ENCODE assay signal across 8 mouse cellular contexts in genomic region chr9:62345633-62346387, GRCm38 (mm10). TPM values are rescaled to one million over a fixed set of nuclear protein-coding genes. Genes with fewer than 3 reads are reported as not detected.
DNase-seq lines count a peak whose midpoint lies in the region; ATAC-seq lines count a peak whose summit lies in the region.

No protein-coding gene starts in this region.

- no peak for ATAC-seq in lung, embryonic 15.5 days (ENCODE audit: borderline replicate concordance, extremely low read depth, low FRiP score, low TSS enrichment)
- ATAC-seq in forebrain, embryonic 13.5 days, result no peak
- ATAC-seq in stomach, embryonic 14.5 days (ENCODE audit: insufficient number of reproducible peaks, insufficient read depth, low FRiP score, low read depth), result no peak

- no peaks in the 10 kb centered on the region for H3K27me3 ChIP-seq in lung, embryonic 15.5 days
- no peaks in the 10 kb centered on the region for H3K27me3 ChIP-seq in forebrain, embryonic 13.5 days
- H3K27me3 ChIP-seq in limb, embryonic 10.5 days (ENCODE audit: low read depth, poor library complexity, severe bottlenecking), result no peaks in the 10 kb centered on the region
- no peaks in the 10 kb centered on the region for H3K27me3 ChIP-seq in stomach, embryonic 14.5 days (ENCODE audit: control insufficient read depth, insufficient read depth, low read length)

- 0 out of 2 replicates have a peak overlapping the region, but pooled peaks have one; percentile 89 for H3K4me3 ChIP-seq in lung, embryonic 15.5 days
- peak overlapping the region; percentile 94 for H3K4me3 ChIP-seq in forebrain, embryonic 13.5 days
- H3K4me3 ChIP-seq in limb, embryonic 10.5 days, result peak overlapping the region; percentile 93
- H3K4me3 ChIP-seq in stomach, embryonic 14.5 days (ENCODE audit: low read depth, low read length), result no peak overlapping the region

- 57% methylated on average over 9 of the region's 9 CpGs for WGBS in lung, embryonic 15.5 days
- WGBS in forebrain, embryonic 13.5 days, result 42% methylated on average over 9 of the region's 9 CpGs
- 70% methylated on average over 9 of the region's 9 CpGs for WGBS in limb, embryonic 10.5 days
- WGBS in stomach, embryonic 14.5 days, result 51% methylated on average over 9 of the region's 9 CpGs

- no peak overlapping the region for H3K9ac ChIP-seq in lung, embryonic 15.5 days
- H3K9ac ChIP-seq in forebrain, embryonic 13.5 days, result peak overlapping the region; percentile 98
- H3K9ac ChIP-seq in stomach, embryonic 14.5 days (replicated peaks; ENCODE audit: low read depth, low read length), result no peak overlapping the region

- no peaks in the 10 kb centered on the region for H3K9me3 ChIP-seq in lung, embryonic 15.5 days
- no peaks in the 10 kb centered on the region for H3K9me3 ChIP-seq in forebrain, embryonic 13.5 days (replicated peaks)
- H3K9me3 ChIP-seq in limb, embryonic 10.5 days (replicated peaks), result no peaks in the 10 kb centered on the region
- H3K9me3 ChIP-seq in stomach, embryonic 14.5 days (ENCODE audit: control insufficient read depth, low read depth, low read length), result no peaks in the 10 kb centered on the region

- H3K27ac ChIP-seq in lung, embryonic 15.5 days, result no peak overlapping the region
- peak overlapping the region; percentile 99; the same call in 1 of the 2 replicates for H3K27ac ChIP-seq in forebrain, embryonic 13.5 days
- H3K27ac ChIP-seq in limb, embryonic 10.5 days, result peak overlapping the region; percentile 100; the same call in 1 of the 2 replicates
- peak overlapping the region; percentile 98; the same call in 1 of the 2 replicates for H3K27ac ChIP-seq in stomach, embryonic 14.5 days (ENCODE audit: low read length)

- peaks cover 59% of the 10 kb centered on the region for H3K4me1 ChIP-seq in lung, embryonic 15.5 days
- peaks cover 56% of the 10 kb centered on the region for H3K4me1 ChIP-seq in forebrain, embryonic 13.5 days
- H3K4me1 ChIP-seq in limb, embryonic 10.5 days, result peaks cover 65% of the 10 kb centered on the region
- peaks cover 38% of the 10 kb centered on the region for H3K4me1 ChIP-seq in stomach, embryonic 14.5 days (ENCODE audit: control insufficient read depth, insufficient read depth, low read length)

- H3K4me2 ChIP-seq in lung, embryonic 15.5 days, result peak overlapping the region; percentile 63
- peak overlapping the region; percentile 82 for H3K4me2 ChIP-seq in forebrain, embryonic 13.5 days
- peak overlapping the region; percentile 76 for H3K4me2 ChIP-seq in stomach, embryonic 14.5 days (replicated peaks; ENCODE audit: low read depth, low read length)

- H3K36me3 ChIP-seq in lung, embryonic 15.5 days, result no peaks in the 10 kb centered on the region
- H3K36me3 ChIP-seq in forebrain, embryonic 13.5 days (ENCODE audit: poor library complexity, severe bottlenecking), result no peaks in the 10 kb centered on the region
- peaks cover 22% of the 10 kb centered on the region for H3K36me3 ChIP-seq in limb, embryonic 10.5 days
- no peaks in the 10 kb centered on the region for H3K36me3 ChIP-seq in stomach, embryonic 14.5 days (ENCODE audit: control insufficient read depth, insufficient read depth, low read length)

- DNase-seq in lung, postnatal 10 days, result no peak
- DNase-seq in limb, embryonic 10.5 days (ENCODE audit: low spot score), result no peak
- DNase-seq in urinary bladder, postnatal 36 days (ENCODE audit: low spot score in 2 of 2), result no peak
- no peak for DNase-seq in thymus, postnatal 4 days
- no peak for DNase-seq in lung, postnatal 25 days (ENCODE audit: low spot score)

RNA-seq across cellular contexts. Expression of gene Anp32a, which starts 4.7 kb away (rescaled TPM):
- polyA plus RNA-seq in lung, embryonic 15.5 days (2015; fragmentation: Nextera tagmentation; extraction: Ambion mirVana), result 182 and 184 TPM in 2 replicates
- 254 and 256 TPM in 2 replicates for polyA plus RNA-seq in forebrain, embryonic 13.5 days (2015; fragmentation: Nextera tagmentation; extraction: Ambion mirVana)
- 240 and 246 TPM in 2 replicates for polyA plus RNA-seq in limb, embryonic 10.5 days (2016; fragmentation: Nextera tagmentation; extraction: Ambion mirVana)
- polyA plus RNA-seq in stomach, embryonic 14.5 days (2014; fragmentation: Nextera tagmentation; extraction: Ambion mirVana), result 108 and 118 TPM in 2 replicates
